Mouse (Mus musculus) midbrain, postnatal 0 days (tissue): ENCODE measurements around the gene Otx1. TPM values are rescaled to one million over a fixed set of nuclear protein-coding genes. Genes with fewer than 3 reads are reported as not detected.

Experiments
- ATAC-seq: fragments of 200-750 bp; cut with Nextera tagmentation; 2 replicates; pipeline ENCODE4 v1.8.0; 2017; ENCODE audit warnings: moderate number of reproducible peaks, mild to moderate bottlenecking, moderate TSS enrichment, moderate library complexity; ENCODE audit not compliant: low FRiP score
- DNase-seq: peaks from one replicate; pipeline ENCODE4 v3.0.0-alpha.2; 2015; ENCODE audit warnings: low spot score
- H3K27ac ChIP-seq: fragments of 300-500 bp; sonication (generic); 2 replicates; pipeline ENCODE4 v1.5.1; 2014; ENCODE audit warnings: low read depth, mild to moderate bottlenecking, low read length, mixed read lengths
- H3K27me3 ChIP-seq: fragments of 300-500 bp; sonication (generic); 2 replicates; pipeline ENCODE4 v1.6.1; 2014; ENCODE audit warnings: low read length, control low read depth, mixed read lengths; ENCODE audit not compliant: insufficient read depth
- H3K36me3 ChIP-seq: fragments of 300-500 bp; sonication (generic); 2 replicates; pipeline ENCODE4 v1.6.1; 2014; ENCODE audit warnings: low read length, control low read depth, mixed read lengths; ENCODE audit not compliant: insufficient read depth
- H3K4me1 ChIP-seq: fragments of 300-500 bp; sonication (generic); 2 replicates; pipeline ENCODE4 v1.6.1; 2014; ENCODE audit warnings: mild to moderate bottlenecking, control low read depth, antibody characterized with exemption, low read length, mixed read lengths; ENCODE audit not compliant: insufficient read depth
- H3K4me2 ChIP-seq: fragments of 300-500 bp; sonication (generic); 2 replicates; pipeline ENCODE4 v1.6.1; 2014; ENCODE audit warnings: low read depth, mild to moderate bottlenecking, low read length, mixed read lengths; ENCODE audit not compliant: poor library complexity, severe bottlenecking
- H3K4me3 ChIP-seq: fragments of 300-500 bp; sonication (generic); 2 replicates; pipeline ENCODE4 v1.5.1; 2014; ENCODE audit warnings: low read depth, mild to moderate bottlenecking, low read length, moderate library complexity
- H3K9ac ChIP-seq: fragments of 300-500 bp; sonication (generic); replicated peaks from 2 replicates; pipeline ENCODE4 v1.6.1; 2014; ENCODE audit warnings: mild to moderate bottlenecking, low read length, moderate library complexity, mixed read lengths; ENCODE audit not compliant: poor library complexity, severe bottlenecking
- H3K9me3 ChIP-seq: fragments of 300-500 bp; sonication (generic); 2 replicates; pipeline ENCODE4 v1.6.1; 2016; ENCODE audit warnings: low read length, control low read depth
- CTCF ChIP-seq: IDR thresholded peaks from 2 replicates; pipeline ENCODE4 v1.5.1; 2016; ENCODE audit warnings: antibody characterized with exemption, mild to moderate bottlenecking
- WGBS: fragments of 180-500 bp; shearing (Covaris S2); extraction: QIAGEN DNeasy Blood & Tissue Kit; methylation state at CpG from one replicate; pipeline ENCODE4 v1.1.7; 2014; 5-methylcytosine and 5-hydroxymethylcytosine counted together
- polyA plus RNA-seq: library from polyadenylated mRNA; unstranded; fragments of >200 nt; fragmentation: Nextera tagmentation; extraction: Ambion mirVana; gene quantifications from 2 replicates; pipeline ENCODE4 v1.2.1, GENCODE M21; 2015
- total RNA-seq: library from RNA; depleted of rRNA; stranded (reverse); fragments of >200 nt; gene quantifications from 2 replicates; pipeline ENCODE4 v1.2.3, GENCODE M21; 2014

Gene Otx1
- total and polyA plus RNA-seq, 2 experiments from 2014 or later: 5.5 to 7.6 TPM

- Histone ChIP-seq H3K9ac (no peak overlapping the region), H3K4me1 (no peaks in the 10 kb centered on the region), H3K9me3 (no peaks in the 10 kb centered on the region), H3K4me3 (no peak overlapping the region), H3K27ac (no peak overlapping the region), H3K27me3 (no peaks in the 10 kb centered on the region), H3K36me3 (no peaks in the 10 kb centered on the region), H3K4me2 (no peak overlapping the region)
- ATAC-seq (no peak), DNase-seq (no peak)
- TF ChIP-seq CTCF: no peak
- WGBS: 85% methylated on average over 3 of the region's 3 CpGs
Measured at GRCm38 (mm10) chr11:21973597-21973996, 29.1 kb downstream of the Otx1 start.

GRCm38 (mm10) chr11:21968922-21969321 is 33.8 kb downstream of the Otx1 start:
- no peak overlapping the region for H3K27ac ChIP-seq
- no peaks in the 10 kb centered on the region for H3K4me1 ChIP-seq
- no peak overlapping the region for H3K4me3 ChIP-seq
- 94% methylated on average over 3 of the region's 3 CpGs for WGBS
- TF ChIP-seq CTCF: no peak
- no peak overlapping the region for H3K4me2 ChIP-seq
- no peak for ATAC-seq
- H3K36me3 ChIP-seq: no peaks in the 10 kb centered on the region
- H3K27me3 ChIP-seq: no peaks in the 10 kb centered on the region
- no peaks in the 10 kb centered on the region for H3K9me3 ChIP-seq
- H3K9ac ChIP-seq: no peak overlapping the region
- no peak for DNase-seq

- Histone ChIP-seq H3K27ac (no peak overlapping the region), H3K9ac (no peak overlapping the region), H3K4me2 (no peak overlapping the region), H3K9me3 (no peaks in the 10 kb centered on the region), H3K4me3 (no peak overlapping the region), H3K27me3 (no peaks in the 10 kb centered on the region), H3K36me3 (no peaks in the 10 kb centered on the region), H3K4me1 (no peaks in the 10 kb centered on the region)
- TF ChIP-seq CTCF: no peak
- ATAC-seq (no peak), DNase-seq (no peak)
- WGBS: 90% methylated on average over 7 of the region's 7 CpGs
Measured at GRCm38 (mm10) chr11:21955167-21955566, 47.5 kb downstream of the Otx1 start.

GRCm38 (mm10) chr11:21951657-21952237 is 51.0 kb downstream of the Otx1 start:
- DNase-seq (no peak), ATAC-seq (no peak)
- H3K4me1 ChIP-seq: no peaks in the 10 kb centered on the region
- WGBS: 92% methylated on average over 2 of the region's 2 CpGs
- H3K27me3 ChIP-seq: no peaks in the 10 kb centered on the region
- H3K9me3 ChIP-seq: no peaks in the 10 kb centered on the region
- no peak overlapping the region for H3K4me2 ChIP-seq
- no peak overlapping the region for H3K9ac ChIP-seq
- no peak overlapping the region for H3K27ac ChIP-seq
- H3K4me3 ChIP-seq: no peak overlapping the region
- no peak for TF ChIP-seq CTCF
- H3K36me3 ChIP-seq: no peaks in the 10 kb centered on the region

- no peak for DNase-seq
- no peaks in the 10 kb centered on the region for H3K4me1 ChIP-seq
- no peak for TF ChIP-seq CTCF
Measured at GRCm38 (mm10) chr11:21950094-21950493, 52.6 kb downstream of the Otx1 start.

More at GRCm38 (mm10) chr11:21950094-21950493, 52.6 kb downstream of the Otx1 start:
- Histone ChIP-seq H3K4me2 (no peak overlapping the region), H3K9ac (no peak overlapping the region), H3K27ac (no peak overlapping the region), H3K27me3 (no peaks in the 10 kb centered on the region), H3K4me3 (no peak overlapping the region), H3K36me3 (no peaks in the 10 kb centered on the region), H3K9me3 (no peaks in the 10 kb centered on the region)
- ATAC-seq: no peak
